9 mouse cellular contexts compared by ENCODE assay signal in genomic region chr7:115624907-115625552, GRCm38 (mm10).
DNase-seq lines count a peak whose midpoint lies in the region; ATAC-seq and TF ChIP-seq lines count a peak whose summit lies in the region.
"Had no signal": no experiment of that assay in that cellular context is flagged by ENCODE, and none has a peak within 500 bp of the region (broad histone marks: within the 10 kb centered on the region; RNA-seq: fewer than 3 reads in every experiment).

No protein-coding gene starts in this region.

- no peak overlapping the region for H3K4me2 ChIP-seq in forebrain, postnatal 0 days (ENCODE audit: low read depth)

- ATAC-seq in forebrain, postnatal 0 days: no peak

- no peaks in the 10 kb centered on the region for H3K9me3 ChIP-seq in forebrain, embryonic 10.5 days
- H3K9me3 ChIP-seq in forebrain, postnatal 0 days (ENCODE audit: low read length): no peaks in the 10 kb centered on the region

- no peak for TF ChIP-seq CTCF in forebrain, postnatal 0 days (IDR thresholded peaks at IDR 0.05; ENCODE audit: low read depth)

- H3K9ac ChIP-seq in forebrain, postnatal 0 days: no peak overlapping the region

- H3K27me3 ChIP-seq in forebrain, embryonic 10.5 days (ENCODE audit: poor library complexity, severe bottlenecking): peaks cover 10% of the 10 kb centered on the region
- H3K27me3 ChIP-seq in forebrain, postnatal 0 days (ENCODE audit: insufficient read depth, low read length): no peaks in the 10 kb centered on the region

- 35% methylated on average over 8 of the region's 8 CpGs for WGBS in forebrain, embryonic 10.5 days
- 4% methylated on average over 8 of the region's 8 CpGs for WGBS in forebrain, postnatal 0 days

- H3K4me3 ChIP-seq in forebrain, embryonic 10.5 days: no peak overlapping the region
- no peak overlapping the region for H3K4me3 ChIP-seq in forebrain, postnatal 0 days (ENCODE audit: low read depth, low read length)
- H3K4me3 ChIP-seq: myocyte had no signal

- intact Hi-C loops in gastrocnemius, postnatal 14 days (cut with DNase I; ENCODE audit: low total_unique reads): no loop called here

- DNase-seq in forebrain, embryonic 10.5 days (ENCODE audit: extremely low spot score, low spot score): no peak
- no peak for DNase-seq in forebrain, postnatal 0 days
- DNase-seq in right cerebral cortex, adult 2 months (ENCODE audit: low spot score in 2 of 2): peak; percentile 28 to 33
- DNase-seq in right cerebral cortex, postnatal 14 days: no peak
- DNase-seq in mesoderm, embryonic 11.5 days (ENCODE audit: low read depth, low spot score): peak; percentile 79
- no peak for DNase-seq in cerebellum, postnatal 25 days
- DNase-seq in gastrocnemius, postnatal 14 days: no peak
- no peak for DNase-seq in urinary bladder, postnatal 4 days (ENCODE audit: low spot score in 2 of 2)

- peaks cover 46% of the 10 kb centered on the region for H3K4me1 ChIP-seq in forebrain, embryonic 10.5 days
- H3K4me1 ChIP-seq in forebrain, postnatal 0 days (ENCODE audit: insufficient read depth): no peaks in the 10 kb centered on the region; the same call in 1 of the 2 replicates

- peak overlapping the region; percentile 64 for H3K27ac ChIP-seq in forebrain, embryonic 10.5 days
- H3K27ac ChIP-seq in forebrain, postnatal 0 days (ENCODE audit: low read depth, low read length): no peak overlapping the region

- H3K36me3 ChIP-seq in forebrain, embryonic 10.5 days (replicated peaks): no peaks in the 10 kb centered on the region
- no peaks in the 10 kb centered on the region for H3K36me3 ChIP-seq in forebrain, postnatal 0 days (ENCODE audit: insufficient read depth)

Comparison
In these comparisons a context has a peak if more than half of its experiments do, and no peak if none do; other contexts are left out.
1. DNase-seq: peak in right cerebral cortex, adult 2 months (2 of 2) and mesoderm, embryonic 11.5 days (single experiment); none in forebrain, embryonic 10.5 days (single experiment), forebrain, postnatal 0 days (single experiment), right cerebral cortex, postnatal 14 days (single experiment), cerebellum, postnatal 25 days (0 of 2), gastrocnemius, postnatal 14 days (single experiment) and urinary bladder, postnatal 4 days (0 of 2).